Mouse (Mus musculus) intestine, embryonic 16.5 days (tissue): Measurements from ENCODE around the gene Vmn1r75. TPM values are rescaled to one million over a fixed set of nuclear protein-coding genes. Genes with fewer than 3 reads are reported as not detected.

Experiments used
- ATAC-seq: fragments of 200-750 bp; cut with Nextera tagmentation; 2 replicates; pipeline ENCODE4 v1.8.0; 2017; ENCODE audit warnings: moderate TSS enrichment, moderate library complexity
- H3K27ac ChIP-seq: fragments of 300-500 bp; sonication (generic); 2 replicates; pipeline ENCODE4 v1.5.1; 2014; ENCODE audit warnings: mild to moderate bottlenecking, low read length
- H3K27me3 ChIP-seq: fragments of 300-500 bp; sonication (generic); replicated peaks from 2 replicates; pipeline ENCODE4 v1.6.1; 2014; ENCODE audit warnings: low read length, control low read depth, mixed read lengths; ENCODE audit not compliant: control insufficient read depth, insufficient read depth
- H3K36me3 ChIP-seq: fragments of 300-500 bp; sonication (generic); 2 replicates; pipeline ENCODE4 v1.6.1; 2014; ENCODE audit warnings: low read length, control low read depth; ENCODE audit not compliant: control insufficient read depth, insufficient read depth
- H3K4me1 ChIP-seq: fragments of 300-500 bp; sonication (generic); 2 replicates; pipeline ENCODE4 v1.6.1; 2014; ENCODE audit warnings: low read length, control low read depth, mixed read lengths; ENCODE audit not compliant: control insufficient read depth, insufficient read depth
- H3K4me2 ChIP-seq: fragments of 300-500 bp; sonication (generic); 2 replicates; pipeline ENCODE4 v1.6.1; 2014; ENCODE audit warnings: low read depth, low read length, control low read depth
- H3K4me3 ChIP-seq: fragments of 300-500 bp; sonication (generic); 2 replicates; pipeline ENCODE4 v1.5.1; 2014; ENCODE audit warnings: mild to moderate bottlenecking, low read length
- H3K9ac ChIP-seq: fragments of 300-500 bp; sonication (generic); 2 replicates; pipeline ENCODE4 v1.6.1; 2014; ENCODE audit warnings: low read depth, low read length
- H3K9me3 ChIP-seq: fragments of 300-500 bp; sonication (generic); 2 replicates; pipeline ENCODE4 v1.6.1; 2016; ENCODE audit warnings: low read length, control low read depth; ENCODE audit not compliant: control insufficient read depth
- WGBS: fragments of 180-500 bp; shearing (Covaris S2); extraction: QIAGEN DNeasy Blood & Tissue Kit; methylation state at CpG from one replicate; pipeline ENCODE4 v1.1.7; 2014; 5-methylcytosine and 5-hydroxymethylcytosine counted together
- polyA plus RNA-seq: library from polyadenylated mRNA; unstranded; fragments of >200 nt; fragmentation: Nextera tagmentation; extraction: Ambion mirVana; gene quantifications from 2 replicates; pipeline ENCODE4 v1.2.1, GENCODE M21; 2015

Vmn1r75 gene
- polyA plus RNA-seq, result not detected in 2 replicates

GRCm38 (mm10) chr7:11874330-11874729, at the start of gene Vmn1r75:
Gene Vmn1r75, plus strand, starts transcription at chr7:11874630.
- H3K27me3 ChIP-seq, result no peaks in the 10 kb centered on the region
- H3K4me3 ChIP-seq, result no peak within 1 kb of the TSS
- no peak within 1 kb of the TSS for H3K4me2 ChIP-seq
- H3K36me3 ChIP-seq, result no peaks in the 10 kb centered on the region
- ATAC-seq, result no peak
- no peak within 1 kb of the TSS for H3K27ac ChIP-seq
- no peaks in the 10 kb centered on the region for H3K4me1 ChIP-seq
- H3K9me3 ChIP-seq, result peaks cover 6% of the 10 kb centered on the region; the same call in 1 of the 2 replicates
- no peak within 1 kb of the TSS for H3K9ac ChIP-seq

GRCm38 (mm10) chr7:11833680-11834079, 40.8 kb upstream of the Vmn1r75 start, which contains the start of gene Vmn1r74:
Gene Vmn1r74, plus strand, starts transcription at chr7:11833980.
- no peak for ATAC-seq
- H3K27ac ChIP-seq, result no peak within 1 kb of the TSS
- no peaks in the 10 kb centered on the region for H3K4me1 ChIP-seq
- H3K27me3 ChIP-seq, result no peaks in the 10 kb centered on the region
- peaks cover 8% of the 10 kb centered on the region for H3K9me3 ChIP-seq
- H3K36me3 ChIP-seq, result no peaks in the 10 kb centered on the region
- WGBS, result 85% methylated on average over 2 of the region's 2 CpGs
- no peak within 1 kb of the TSS for H3K4me3 ChIP-seq
- no peak within 1 kb of the TSS for H3K4me2 ChIP-seq
- H3K9ac ChIP-seq, result no peak within 1 kb of the TSS

Other genes starting within 250 kb of the Vmn1r75 start
- gene Vmn1r72, start 194.5 kb upstream of the Vmn1r75 start, polyA plus RNA-seq, result not detected in 2 replicates
- not detected in 2 replicates for gene Vmn1r73, start 144.4 kb upstream of the Vmn1r75 start, polyA plus RNA-seq
- gene Vmn1r74, start 40.6 kb upstream of the Vmn1r75 start, polyA plus RNA-seq, result not detected in 2 replicates
- not detected in 2 replicates for gene Vmn1r76, start 63.6 kb downstream of the Vmn1r75 start, polyA plus RNA-seq
- gene Vmn1r77, start 162.1 kb downstream of the Vmn1r75 start, polyA plus RNA-seq, result not detected in 2 replicates